Mouse (Mus musculus) urinary bladder, postnatal 4 days (tissue): ENCODE measurements around the gene Arid1b.

Experiments used
- DNase-seq, 2 experiments: peaks; one replicate each; pipeline ENCODE4 v3.0.0; 2021 to 2022; ENCODE audit warnings: low spot score in 2 of 2

Arid1b gene

GRCm38 (mm10) chr17:5153461-5153860, 159.3 kb downstream of the Arid1b start:
- no peak for DNase-seq

DNA sequence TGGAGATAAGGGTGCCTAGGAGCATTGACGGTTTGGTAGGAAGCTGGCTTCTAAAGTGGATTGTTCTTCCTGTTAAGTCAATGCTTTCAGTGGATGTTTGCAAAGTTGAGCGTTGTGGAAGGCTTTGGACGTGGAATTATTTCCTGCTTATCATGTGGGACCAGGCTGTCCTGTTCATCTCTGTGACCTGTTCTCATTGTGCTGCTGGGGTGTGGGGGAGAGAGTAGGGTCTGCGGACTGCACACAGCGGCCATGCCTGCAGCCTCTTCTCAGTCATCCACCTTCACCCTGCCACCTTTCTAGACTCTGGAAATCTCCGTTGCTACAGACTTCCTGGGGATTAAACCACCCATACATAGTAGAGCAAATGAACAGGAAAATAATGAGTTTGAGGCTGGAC, 160.2 kb downstream of the Arid1b start:
- DNase-seq = no peak

DNA sequence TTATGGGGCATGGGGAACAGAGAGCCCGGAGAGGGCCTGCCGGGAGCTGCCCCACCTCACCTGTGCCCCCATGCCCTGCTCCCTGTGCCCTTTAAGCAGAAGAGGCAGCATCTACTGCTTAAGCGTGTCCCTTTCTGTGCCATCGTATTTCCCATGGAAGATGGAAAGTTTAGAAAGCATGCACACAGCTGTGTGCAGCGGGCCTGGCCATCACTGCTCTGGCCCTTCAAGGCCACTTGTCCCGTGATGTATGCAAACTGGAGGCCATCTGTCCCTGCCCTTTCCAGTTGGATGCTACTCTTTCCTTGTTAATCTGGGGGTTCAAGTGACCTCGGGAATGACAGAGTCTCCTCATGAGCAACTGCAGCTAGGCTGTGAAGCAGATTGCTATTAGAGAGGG, 163.5 kb downstream of the Arid1b start:
- no peak for DNase-seq

DNA sequence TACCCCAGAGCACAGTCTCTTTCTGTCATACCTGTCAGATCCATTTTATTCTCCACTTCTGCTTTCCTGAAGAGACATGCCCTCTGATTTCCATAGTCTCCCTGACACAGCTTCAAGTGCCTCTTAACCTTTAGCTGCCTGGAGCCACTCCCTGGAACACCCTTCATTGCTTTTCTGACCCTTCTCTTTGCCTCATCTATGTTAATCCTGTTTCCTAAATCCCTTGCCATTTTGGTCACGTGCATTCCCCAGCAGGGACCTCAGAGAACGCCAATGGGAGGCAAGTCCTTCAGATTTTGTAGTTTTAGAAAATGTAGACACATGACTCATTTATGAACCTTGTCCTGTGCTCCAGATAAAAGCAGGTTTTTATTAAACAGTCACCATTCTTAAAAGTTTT, 168.4 kb downstream of the Arid1b start:
- no peak for DNase-seq

- DNase-seq = no peak
These were observed 169.2 kb downstream of the Arid1b start for GRCm38 (mm10) chr17:5163251-5163826.

GRCm38 (mm10) chr17:5164794-5165193, 170.7 kb downstream of the Arid1b start:
- no peak for DNase-seq

DNA sequence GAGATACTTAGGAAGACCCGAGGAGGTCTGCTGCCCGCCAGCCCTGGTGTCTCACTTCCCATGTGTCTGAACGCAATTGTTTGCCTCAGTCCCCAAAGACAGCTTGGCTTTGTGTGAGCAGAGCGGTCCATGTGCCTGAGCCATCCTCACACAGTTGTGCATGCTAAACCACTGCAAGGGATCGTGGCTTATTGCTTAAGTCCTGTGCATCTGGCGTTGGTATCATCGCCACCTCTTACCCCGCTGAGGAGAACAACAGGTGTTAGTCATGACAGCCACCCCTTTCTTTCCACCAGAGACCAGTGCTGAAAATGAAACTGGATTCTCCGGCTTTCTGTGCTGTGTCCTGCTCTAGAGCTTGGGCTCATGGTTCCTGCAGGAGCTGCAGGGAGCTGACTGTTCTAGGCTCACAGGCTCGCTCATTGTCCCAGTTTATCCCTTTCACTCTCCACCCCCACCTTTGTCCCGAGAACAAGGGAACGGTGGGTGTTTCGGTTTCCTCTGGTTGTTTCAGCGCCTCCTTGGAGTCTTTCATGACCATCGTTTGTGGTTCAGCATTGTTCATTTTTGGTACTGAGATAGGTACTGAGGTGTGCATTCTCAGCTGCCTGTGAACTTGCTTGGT, 171.2 kb downstream of the Arid1b start:
- DNase-seq = no peak

DNA sequence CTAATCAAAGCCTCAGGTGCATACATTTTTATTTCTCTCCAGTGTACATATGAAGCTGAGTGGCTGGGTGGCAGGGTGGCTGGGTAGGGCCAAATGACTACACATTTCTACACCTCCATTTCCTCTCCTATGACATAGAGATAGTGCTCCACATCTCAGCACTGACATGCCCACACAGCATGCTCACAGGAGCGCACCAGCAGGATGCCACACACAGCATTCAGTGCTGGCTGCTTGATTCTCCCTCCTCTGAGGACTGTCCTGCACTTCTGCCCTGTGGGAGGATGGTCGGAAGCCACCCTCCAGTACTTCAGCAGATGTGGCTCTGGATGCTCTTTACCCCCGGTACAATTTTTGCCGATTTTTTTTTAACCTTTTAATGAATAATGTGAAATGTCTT, 172.0 kb downstream of the Arid1b start:
- no peak for DNase-seq

GRCm38 (mm10) chr17:5168046-5168445, 173.9 kb downstream of the Arid1b start:
- DNase-seq = no peak

- no peak for DNase-seq
These were observed 174.5 kb downstream of the Arid1b start for GRCm38 (mm10) chr17:5168640-5169039.

GRCm38 (mm10) chr17:5170321-5170720, 176.2 kb downstream of the Arid1b start:
- DNase-seq = no peak

DNA sequence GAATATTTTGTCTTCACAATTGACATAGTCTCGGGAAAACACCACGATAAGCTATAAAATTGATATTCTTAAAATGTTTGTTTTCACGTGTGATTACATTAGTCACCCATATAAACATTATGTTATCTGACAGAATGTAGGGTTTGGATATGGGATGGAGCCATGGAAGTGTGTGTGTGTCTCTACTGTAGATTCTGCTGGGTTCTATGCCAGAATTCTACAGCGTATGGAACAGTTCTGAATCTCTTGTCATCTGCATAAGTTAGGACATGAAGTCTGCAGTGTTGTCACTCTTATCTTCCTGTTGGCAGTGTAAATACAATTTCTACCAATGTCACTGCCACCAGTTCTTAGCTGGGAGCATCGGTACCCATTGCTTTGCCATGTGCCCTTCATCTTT, 177.3 kb downstream of the Arid1b start:
- no peak for DNase-seq

DNA sequence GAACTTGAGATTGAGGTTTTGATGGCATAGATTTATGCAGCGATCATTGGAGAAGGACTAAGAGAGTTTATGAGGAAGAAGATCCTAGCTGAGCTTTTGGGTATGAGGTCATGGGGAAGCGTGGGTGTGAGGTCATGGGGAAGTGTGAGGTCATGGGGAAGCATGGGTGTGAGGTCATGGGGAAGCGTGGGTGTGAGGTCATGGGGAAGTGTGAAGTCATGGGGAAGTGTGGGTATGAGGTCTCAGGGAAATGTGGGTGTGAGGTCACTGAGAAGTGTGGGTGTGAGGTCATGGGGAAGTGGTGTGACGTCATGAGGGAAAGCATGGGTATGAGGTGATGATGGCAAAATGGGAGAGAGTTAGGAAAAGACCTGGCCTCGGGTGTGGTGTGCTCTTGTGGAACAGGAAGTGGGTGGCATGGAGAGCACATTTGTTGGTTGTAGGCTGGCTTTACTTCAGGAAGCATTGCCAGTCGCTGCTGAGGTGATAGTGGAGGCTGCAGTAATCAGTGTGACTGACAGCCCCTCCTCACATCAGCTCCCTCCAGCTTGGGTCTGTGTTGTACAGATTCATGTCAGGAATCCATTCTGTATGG, 180.4 kb downstream of the Arid1b start:
- no peak for DNase-seq

DNA sequence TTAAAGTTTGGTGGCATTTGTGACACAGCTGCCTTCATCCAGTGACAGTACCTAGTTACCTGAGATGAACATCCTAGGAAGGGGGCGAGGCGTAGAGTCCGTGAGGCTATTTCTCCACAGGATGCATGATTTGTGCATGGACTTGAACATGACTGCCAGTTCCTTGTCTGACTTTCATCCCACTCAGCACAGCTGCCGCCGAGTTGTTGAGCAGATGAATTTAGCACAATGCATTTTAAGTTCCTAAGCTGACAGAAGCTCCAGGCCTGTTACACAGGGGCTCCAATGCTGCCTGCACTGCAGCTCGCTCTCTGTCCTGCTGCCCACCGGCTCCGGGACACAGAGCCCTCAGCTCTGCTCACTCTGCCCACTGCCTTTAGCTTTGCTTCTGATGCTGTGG, 181.4 kb downstream of the Arid1b start:
- DNase-seq = no peak

DNA sequence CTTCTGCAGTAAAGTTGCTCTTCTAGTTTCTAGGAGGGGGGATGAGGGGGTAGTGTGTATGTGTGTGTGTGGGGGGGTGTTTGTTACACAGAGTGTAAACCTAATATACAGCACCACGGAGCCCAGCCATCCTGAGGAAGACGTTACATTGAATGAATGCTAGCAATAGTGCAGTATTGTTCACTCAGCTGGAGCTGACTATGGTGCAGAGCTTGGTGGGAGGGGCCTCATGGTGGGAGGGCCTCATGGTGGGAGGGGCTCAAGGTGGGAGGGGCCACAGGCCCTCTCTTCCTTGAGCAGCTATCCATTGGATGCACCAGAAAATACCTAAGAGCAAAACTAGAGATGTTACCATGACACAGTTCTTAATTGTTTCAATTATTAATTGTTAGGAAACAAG, 182.2 kb downstream of the Arid1b start:
- no peak for DNase-seq

DNA sequence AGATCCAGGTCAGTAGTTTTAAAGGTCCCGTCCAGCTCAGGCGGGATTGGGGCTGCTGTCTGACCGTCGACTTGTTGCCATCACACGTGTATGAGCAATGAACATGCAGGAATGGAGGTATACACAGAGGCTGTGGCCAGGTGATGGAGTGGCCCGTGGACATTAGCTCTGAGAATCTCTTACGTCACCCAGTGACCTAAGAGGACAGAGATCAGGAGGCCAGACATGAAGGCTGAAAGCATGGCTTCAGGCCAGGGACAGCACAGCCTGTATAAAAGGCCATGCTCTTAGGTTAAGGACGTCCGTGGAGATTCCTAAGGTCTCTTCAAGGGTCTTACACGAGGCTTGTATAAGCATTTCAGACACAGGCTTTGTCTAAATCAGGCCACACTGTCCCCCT, 184.4 kb downstream of the Arid1b start:
- no peak for DNase-seq

- no peak for DNase-seq
These were observed 184.9 kb downstream of the Arid1b start for GRCm38 (mm10) chr17:5179004-5179403.

DNA sequence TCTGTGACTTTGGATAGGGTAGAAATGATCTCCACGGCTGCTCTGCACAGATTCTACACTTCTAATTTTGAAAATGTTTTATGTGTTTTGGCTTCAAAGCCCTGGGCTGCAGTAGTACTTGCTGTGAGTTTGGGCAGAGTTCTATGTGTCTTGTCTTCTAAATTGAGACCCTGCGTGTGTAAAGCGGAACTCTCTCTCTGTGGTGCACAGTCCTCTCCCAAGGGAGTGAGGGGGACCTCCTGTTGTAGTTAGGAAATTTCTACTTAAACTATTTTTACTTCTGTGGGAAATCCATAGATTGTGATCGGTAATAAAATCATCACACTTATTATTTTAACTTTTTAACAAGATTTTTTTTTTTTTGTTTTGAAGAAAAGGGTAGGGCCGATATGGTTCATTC, 185.3 kb downstream of the Arid1b start:
- no peak for DNase-seq

DNA sequence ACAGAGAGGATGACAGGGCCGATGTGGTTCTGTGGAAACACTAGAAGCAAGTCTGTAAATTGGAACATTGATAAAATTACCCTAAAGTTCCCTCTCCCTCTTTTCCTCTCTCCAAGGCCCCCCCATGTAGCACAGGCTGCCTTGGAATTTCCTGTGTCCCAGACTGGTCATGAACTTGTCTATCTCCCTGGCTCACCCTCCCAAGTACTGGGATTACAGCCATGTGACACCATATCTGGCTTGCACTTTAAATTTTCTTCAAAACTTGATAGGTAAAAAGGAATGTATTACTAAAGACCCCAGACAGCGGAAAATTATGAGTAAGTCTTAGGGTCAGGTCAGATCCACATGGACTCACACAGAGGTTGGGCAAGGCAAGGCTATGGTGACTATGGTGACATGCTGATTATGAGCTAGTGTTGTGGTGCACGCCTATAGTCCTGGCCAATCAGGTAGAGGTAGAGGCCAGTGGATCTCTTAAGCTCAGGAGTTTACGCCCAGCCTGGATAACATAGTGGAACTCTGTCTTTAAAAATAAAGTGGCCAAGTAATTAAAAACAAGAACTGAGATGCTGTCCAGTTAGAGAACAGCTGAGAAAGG, 185.9 kb downstream of the Arid1b start:
- no peak for DNase-seq

GRCm38 (mm10) chr17:5180925-5181324, 186.8 kb downstream of the Arid1b start:
- DNase-seq = no peak

GRCm38 (mm10) chr17:5182493-5182892, 188.4 kb downstream of the Arid1b start:
- no peak for DNase-seq

- no peak for DNase-seq
These were observed 191.4 kb downstream of the Arid1b start for GRCm38 (mm10) chr17:5185501-5185900.

- no peak for DNase-seq
These were observed 193.4 kb downstream of the Arid1b start for GRCm38 (mm10) chr17:5187546-5187945.
